Mouse (Mus musculus) left cerebral cortex, postnatal 14 days (tissue): ENCODE results near the gene Sox6. TPM values are rescaled to one million over a fixed set of nuclear protein-coding genes. Genes with fewer than 3 reads are reported as not detected.
A peak's percentile ranks its signal among the peaks of the same experiment; 100 is the strongest.

Source experiments
- DNase-seq, 2 experiments: peaks; one replicate each; pipeline ENCODE4 v3.0.0; 2021 to 2022; ENCODE audit warnings: low spot score in 2 of 2, mixed read lengths in 1 of 2
- intact Hi-C: fragments of 180-260 bp; cut with DNase I; formaldehyde crosslinking; loops from one replicate; pipeline ENCODE4 v1.15.1; 2025
- total RNA-seq, 2 experiments: library from RNA; stranded (reverse); gene quantifications; 2 replicates each; pipeline ENCODE4 v1.2.3; 2021

Gene Sox6
- total RNA-seq, 2 experiments from 2014 or later = 32.7 to 39.9 TPM

DNA sequence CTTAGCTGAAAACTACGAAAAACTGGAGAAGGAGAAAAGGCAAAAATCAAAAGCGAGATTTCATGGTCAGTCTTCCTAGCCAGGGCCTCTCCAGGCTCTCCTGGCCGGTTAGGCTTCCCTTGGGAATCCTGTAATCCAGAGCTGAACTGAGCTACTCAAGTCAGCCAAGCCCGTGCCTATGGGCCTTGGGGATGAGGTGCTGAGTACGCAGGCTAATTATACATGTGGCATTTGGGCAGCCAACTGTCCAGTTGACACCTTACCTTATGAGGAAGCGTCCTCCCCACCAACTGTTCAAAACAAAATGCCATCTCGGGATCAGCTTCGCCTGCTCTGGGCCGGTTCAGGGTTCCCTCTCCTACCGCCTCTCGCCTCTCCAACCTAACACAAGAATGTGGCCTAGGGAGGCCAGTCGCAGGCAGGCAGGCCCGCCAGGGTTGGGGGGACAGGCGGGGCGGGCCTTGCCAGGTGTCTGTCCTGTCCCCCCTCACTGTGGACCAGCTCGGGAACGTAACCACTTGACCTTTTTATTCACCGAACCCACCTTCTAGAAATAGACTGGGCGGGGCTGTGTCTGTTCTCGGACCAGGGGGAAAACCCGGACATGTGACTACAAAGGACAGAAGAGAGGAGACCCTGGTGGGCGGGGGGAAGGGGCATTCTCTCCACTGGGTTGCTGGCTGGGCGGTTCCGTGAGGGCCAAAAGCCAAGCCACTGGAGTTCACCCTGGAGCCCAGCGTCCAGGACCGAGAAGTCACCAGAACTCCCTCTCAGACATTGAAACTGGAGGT is 7.8 kb downstream of the Sox6 start:
- intact Hi-C loops = loop anchor here (5.0 to 10.0 kb wide), 4 partner anchors 208 to 663 kb away; no protein-coding TSS in a partner anchor
- DNase-seq = no peak

GRCm38 (mm10) chr7:116029991-116030390 is 8.6 kb downstream of the Sox6 start:
- intact Hi-C loops = loop anchor here (5.0 to 10.0 kb wide), 4 partner anchors 208 to 663 kb away; no protein-coding TSS in a partner anchor
- DNase-seq = no peak

DNA sequence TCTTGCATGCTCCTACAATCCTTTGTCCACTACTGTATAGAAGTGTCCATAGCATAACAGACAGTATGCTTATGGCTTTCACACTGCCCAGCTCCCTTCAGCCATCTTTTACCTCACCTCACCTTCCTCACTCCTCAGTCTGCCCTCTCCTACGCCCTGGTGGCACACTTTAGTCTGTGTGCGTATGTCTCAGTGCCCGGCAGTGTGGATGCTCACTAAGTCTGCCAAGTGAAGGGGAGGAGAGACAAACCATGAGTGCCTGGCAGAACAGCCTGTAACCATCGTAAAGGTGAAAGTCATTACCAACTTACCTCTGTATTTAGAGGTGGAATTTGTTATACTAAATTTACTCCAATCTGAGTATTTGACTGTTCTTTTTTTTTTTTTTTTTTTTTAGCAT is 35.9 kb downstream of the Sox6 start:
- no peak for DNase-seq
- intact Hi-C loops = no loop called here

GRCm38 (mm10) chr7:115988109-115988779 is 50.4 kb downstream of the Sox6 start:
- intact Hi-C loops = no loop called here
- DNase-seq = no peak

DNA sequence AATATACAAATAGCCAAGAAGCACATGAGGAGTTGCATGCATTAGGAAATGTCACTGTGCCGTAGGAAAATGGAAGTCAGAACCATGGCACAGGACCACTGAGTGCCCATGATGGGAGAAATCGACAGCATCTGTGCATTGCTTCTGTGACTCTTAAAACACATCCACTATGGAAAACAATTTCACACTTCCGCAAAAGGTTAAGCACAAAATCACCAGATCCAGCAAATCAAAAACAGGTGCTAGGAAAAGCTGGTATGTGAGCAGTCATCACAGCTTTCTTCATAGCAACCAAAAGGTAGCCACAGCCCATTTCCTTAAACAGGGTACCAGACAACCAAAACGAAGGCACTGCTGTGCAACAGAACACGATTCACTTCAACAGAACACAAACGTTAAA is 52.9 kb downstream of the Sox6 start:
- intact Hi-C loops = no loop called here
- DNase-seq = no peak

GRCm38 (mm10) chr7:115984076-115984475 is 54.5 kb downstream of the Sox6 start:
- DNase-seq = no peak

GRCm38 (mm10) chr7:115979813-115980512 is 58.6 kb downstream of the Sox6 start:
- DNase-seq = no peak
- intact Hi-C loops = no loop called here

More at GRCm38 (mm10) chr7:115984076-115984475, 54.5 kb downstream of the Sox6 start:
- intact Hi-C loops = no loop called here

GRCm38 (mm10) chr7:115974518-115974917 is 64.1 kb downstream of the Sox6 start:
- intact Hi-C loops = no loop called here
- no peak for DNase-seq

DNA sequence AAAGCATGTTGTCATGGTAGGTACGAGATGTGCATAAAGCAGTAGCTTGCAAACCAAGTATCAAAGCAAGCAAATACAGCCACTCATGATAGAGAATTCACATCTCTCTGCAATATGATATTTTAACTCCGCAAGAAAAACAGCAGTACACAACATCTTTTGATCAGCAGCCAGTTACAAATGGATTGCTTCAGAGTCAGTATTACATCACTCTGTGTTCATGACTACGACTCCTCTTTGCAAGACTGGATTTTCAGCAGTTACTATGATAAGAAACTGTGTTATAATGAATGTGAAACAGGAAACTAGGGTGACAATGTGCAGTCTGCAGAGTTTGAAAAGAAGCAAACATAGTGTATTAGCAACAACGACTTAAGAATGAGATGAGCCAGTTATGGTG is 71.4 kb downstream of the Sox6 start:
- intact Hi-C loops = no loop called here
- DNase-seq = peak in 1 of 2 experiments; percentile 14

DNA sequence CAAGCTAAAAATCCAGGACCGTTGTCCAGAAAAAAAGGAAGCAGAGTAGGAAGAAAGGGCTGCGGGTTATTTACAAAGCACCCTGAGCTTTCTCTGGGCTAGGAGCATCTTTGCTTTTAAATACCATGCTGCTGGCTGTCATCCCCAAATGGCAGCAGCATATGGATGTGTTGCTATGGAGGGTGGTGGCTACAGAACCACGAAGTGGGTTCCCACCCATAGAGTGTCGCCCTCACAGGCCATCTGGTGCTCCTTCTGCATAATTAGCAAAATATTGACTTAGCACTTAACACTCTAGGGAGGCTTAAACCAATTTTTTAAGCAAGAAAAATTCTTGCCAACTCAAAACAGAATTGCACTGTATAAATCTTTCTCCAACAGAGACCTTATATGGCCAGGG is 72.4 kb downstream of the Sox6 start:
- intact Hi-C loops = no loop called here

DNA sequence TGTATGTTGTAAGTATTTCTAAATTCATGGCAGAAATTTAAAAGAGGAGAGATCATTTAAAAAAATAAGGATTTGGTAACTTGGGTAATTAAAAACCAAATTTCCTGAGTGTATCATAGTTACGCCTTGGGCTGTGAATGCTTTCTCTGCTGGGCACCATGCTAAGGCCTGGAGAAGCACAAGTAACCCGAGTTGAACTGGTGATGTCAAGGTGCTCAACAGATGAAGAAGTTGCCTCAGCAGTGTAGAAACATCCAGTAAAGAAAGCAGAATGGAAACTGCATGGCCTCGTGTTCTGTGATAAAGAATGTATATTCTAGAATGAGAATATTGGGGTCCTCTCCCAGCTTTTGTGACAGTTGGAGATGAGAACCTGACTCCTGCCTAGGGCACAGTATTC is 85.5 kb downstream of the Sox6 start:
- no peak for DNase-seq
- intact Hi-C loops = no loop called here

More for the DNA sequence above, 72.4 kb downstream of the Sox6 start:
- DNase-seq = peak; percentile 52 to 60

DNA sequence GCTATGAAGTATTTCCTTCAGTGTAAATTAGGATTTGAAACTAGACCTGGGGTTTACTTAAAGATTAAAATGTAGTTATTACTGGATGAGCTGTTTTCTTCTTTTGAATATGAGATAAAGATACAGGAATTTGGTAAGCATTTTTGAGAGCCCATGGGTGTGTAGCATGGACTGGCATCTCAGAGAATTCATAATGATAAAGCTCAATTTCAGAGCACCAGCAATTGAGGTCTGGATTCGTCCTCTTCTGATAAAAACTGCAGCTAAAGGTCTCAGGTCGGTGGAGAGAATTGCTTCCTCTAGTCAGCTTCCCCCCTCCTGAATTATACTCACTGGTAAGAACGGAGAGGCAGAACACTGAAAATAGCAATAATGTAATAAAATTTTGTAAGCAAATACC is 86.4 kb downstream of the Sox6 start:
- DNase-seq = no peak
- intact Hi-C loops = no loop called here

DNA sequence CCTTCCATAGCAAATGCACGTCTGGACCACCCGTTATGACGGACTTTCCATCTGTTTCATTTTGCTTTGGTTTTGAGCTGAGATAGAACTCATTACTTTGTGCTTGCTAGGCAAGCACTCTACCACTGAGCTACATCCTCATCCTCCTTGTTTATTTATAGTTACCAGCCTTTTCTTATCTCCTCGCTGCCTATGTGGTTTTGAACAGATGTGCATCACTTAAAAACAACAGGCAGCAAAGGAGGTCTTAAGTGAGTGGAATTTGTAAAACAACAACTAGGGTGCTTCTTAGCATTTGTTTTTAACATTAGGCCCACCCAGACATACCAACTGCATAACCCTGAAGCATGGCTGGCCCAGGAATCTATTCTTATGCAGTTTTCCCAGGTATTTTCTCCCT is 86.9 kb downstream of the Sox6 start:
- intact Hi-C loops = no loop called here
- DNase-seq = no peak

GRCm38 (mm10) chr7:115947916-115948315 is 90.7 kb downstream of the Sox6 start:
- intact Hi-C loops = no loop called here

GRCm38 (mm10) chr7:115946559-115946958 is 92.0 kb downstream of the Sox6 start:
- intact Hi-C loops = no loop called here
- no peak for DNase-seq

More at GRCm38 (mm10) chr7:115947916-115948315, 90.7 kb downstream of the Sox6 start:
- DNase-seq = no peak

DNA sequence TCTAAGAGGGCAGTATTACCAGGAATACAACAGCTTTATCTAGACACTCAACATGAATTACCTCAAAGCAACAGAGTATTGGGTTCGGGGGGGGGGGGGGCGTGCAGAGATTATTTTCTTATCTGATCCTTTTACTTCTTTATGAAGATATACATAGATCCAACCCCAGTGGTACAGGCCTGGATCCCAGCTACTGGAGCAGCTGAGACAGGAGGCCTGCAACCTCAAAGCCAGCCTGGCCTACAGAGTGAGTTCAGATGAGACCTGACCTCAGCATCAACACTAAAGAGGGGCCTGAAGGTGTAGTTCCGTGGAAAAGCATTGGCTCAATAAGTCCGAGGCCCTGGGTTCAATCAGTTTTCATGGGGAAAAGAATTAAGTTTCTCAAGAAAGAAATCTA is 93.1 kb downstream of the Sox6 start:
- no peak for DNase-seq
- intact Hi-C loops = no loop called here

DNA sequence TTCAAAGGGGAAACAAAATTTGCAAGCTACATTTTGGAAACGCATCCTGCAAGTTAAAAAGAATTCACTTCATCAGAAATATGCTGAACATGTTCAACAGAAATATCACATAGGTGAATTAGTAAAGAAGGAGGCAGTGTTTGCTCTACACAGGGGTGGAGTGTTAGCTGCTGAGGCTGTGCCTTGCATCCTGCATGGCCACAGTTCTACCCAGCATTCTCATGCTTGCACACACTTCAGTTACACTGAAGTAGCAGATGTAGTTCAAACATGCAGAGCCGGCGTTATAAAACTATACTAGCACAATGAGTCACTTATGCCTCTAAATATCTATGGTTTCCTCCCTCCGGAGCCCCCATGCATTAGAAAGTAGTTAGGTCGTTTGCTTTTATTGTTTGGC is 94.3 kb downstream of the Sox6 start:
- intact Hi-C loops = no loop called here
- DNase-seq = no peak

- intact Hi-C loops = no loop called here
- no peak for DNase-seq
These were observed 96.8 kb downstream of the Sox6 start for GRCm38 (mm10) chr7:115941766-115942165.

- intact Hi-C loops = no loop called here
- DNase-seq = no peak
These were observed 99.3 kb downstream of the Sox6 start for GRCm38 (mm10) chr7:115939292-115939691.

- intact Hi-C loops = no loop called here
- DNase-seq = no peak
These were observed 101.7 kb downstream of the Sox6 start for GRCm38 (mm10) chr7:115936908-115937307.
